Mouse (Mus musculus) cerebellum, adult 2 months (tissue): ENCODE data around the gene Tbce.

Source experiments
- CTCF ChIP-seq: fragments of 200-500 bp; IDR thresholded peaks from 2 replicates; pipeline ENCODE4 v1.5.1; 2011; ENCODE audit warnings: low read depth, mild to moderate bottlenecking, control low read depth, low read length, moderate library complexity, borderline replicate concordance; ENCODE audit not compliant: insufficient read depth
- POLR2A ChIP-seq: fragments of 200-500 bp; IDR thresholded peaks from 2 replicates; pipeline ENCODE4 v1.6.1; 2011; ENCODE audit warnings: low read length, control low read depth, borderline replicate concordance; ENCODE audit not compliant: insufficient read depth

- TF ChIP-seq POLR2A (no peak), CTCF (no peak)
Observed at GRCm38 (mm10) chr13:14065028-14065380, 25.6 kb upstream of the Tbce start.
